Mouse (Mus musculus): ENCODE data around the gene Nrbp1. TPM values are rescaled to one million over a fixed set of nuclear protein-coding genes. Genes with fewer than 3 reads are reported as not detected.

The Nrbp1 gene
- polyA plus RNA-seq, 1 experiment from 2014 or later, result 44.9 TPM

- Histone ChIP-seq H3K27ac (ENCODE audit: low read length) (peak within 1 kb of the TSS; percentile 69), H3K4me3 (ENCODE audit: low read depth, low read length) (peak within 1 kb of the TSS; percentile 59), H3K4me1 (ENCODE audit: control insufficient read depth, low read depth, low read length) (peaks cover 8% of the 10 kb centered on the region), H3K36me3 (ENCODE audit: control insufficient read depth, insufficient read depth) (no peaks in the 10 kb centered on the region), H3K9me3 (replicated peaks; ENCODE audit: control insufficient read depth, low read length) (no peaks in the 10 kb centered on the region), H3K9ac (ENCODE audit: low read depth, low read length) (peak within 1 kb of the TSS; percentile 43), H3K4me2 (ENCODE audit: low read depth, low read length) (peak within 1 kb of the TSS; percentile 69), H3K27me3 (ENCODE audit: control insufficient read depth, insufficient read depth, low read depth, low read length) (peaks cover 28% of the 10 kb centered on the region)
- ATAC-seq (ENCODE audit: low read depth), result no peak
- under 1% methylated on average over 43 of the region's 46 CpGs for WGBS (ENCODE audit: insufficient replicate concordance)
Observed at GRCm38 (mm10) chr5:31295606-31296141, 55.0 kb downstream of the Nrbp1 start, which contains the start of gene Fndc4. Gene Fndc4, minus strand, starts transcription at chr5:31296080.

GRCm38 (mm10) chr5:31297047-31297757 is 56.5 kb downstream of the Nrbp1 start, which contains the start of gene Gckr:
Gene Gckr, plus strand, starts transcription at chr5:31297443.
- ATAC-seq (ENCODE audit: low read depth), result peak; percentile 77
- Histone ChIP-seq H3K36me3 (ENCODE audit: control insufficient read depth, insufficient read depth) (no peaks in the 10 kb centered on the region), H3K27ac (ENCODE audit: low read length) (peak within 1 kb of the TSS; percentile 69), H3K27me3 (ENCODE audit: control insufficient read depth, insufficient read depth, low read depth, low read length) (peaks cover 28% of the 10 kb centered on the region), H3K4me1 (ENCODE audit: control insufficient read depth, low read depth, low read length) (peaks cover 4% of the 10 kb centered on the region), H3K4me2 (ENCODE audit: low read depth, low read length) (peak within 1 kb of the TSS; percentile 15; the same call in 1 of the 2 replicates), H3K4me3 (ENCODE audit: low read depth, low read length) (0 out of 2 replicates have a peak within 1 kb of the TSS, but pooled peaks have one; percentile 5), H3K9ac (ENCODE audit: low read depth, low read length) (no peak within 1 kb of the TSS), H3K9me3 (replicated peaks; ENCODE audit: control insufficient read depth, low read length) (no peaks in the 10 kb centered on the region)
- WGBS (ENCODE audit: insufficient replicate concordance), result 47% methylated on average over 13 of the region's 13 CpGs

- H3K9me3 ChIP-seq (replicated peaks; ENCODE audit: control insufficient read depth, low read length), result no peaks in the 10 kb centered on the region
- H3K4me3 ChIP-seq (ENCODE audit: low read depth, low read length), result no peak overlapping the region
- no peak overlapping the region for H3K27ac ChIP-seq (ENCODE audit: low read length)
- 44% methylated on average over 3 of the region's 3 CpGs for WGBS (ENCODE audit: insufficient replicate concordance)
- H3K9ac ChIP-seq (ENCODE audit: low read depth, low read length), result no peak overlapping the region
- H3K27me3 ChIP-seq (ENCODE audit: control insufficient read depth, insufficient read depth, low read depth, low read length), result peaks cover 28% of the 10 kb centered on the region
- ATAC-seq (ENCODE audit: low read depth), result no peak
- no peaks in the 10 kb centered on the region for H3K36me3 ChIP-seq (ENCODE audit: control insufficient read depth, insufficient read depth)
- H3K4me1 ChIP-seq (ENCODE audit: control insufficient read depth, low read depth, low read length), result peaks cover 4% of the 10 kb centered on the region
- H3K4me2 ChIP-seq (ENCODE audit: low read depth, low read length), result peak overlapping the region; percentile 15; the same call in 1 of the 2 replicates
Observed at GRCm38 (mm10) chr5:31297981-31298380, 57.3 kb downstream of the Nrbp1 start.

GRCm38 (mm10) chr5:31298486-31298885 is 57.8 kb downstream of the Nrbp1 start:
- Histone ChIP-seq H3K4me2 (ENCODE audit: low read depth, low read length) (no peak overlapping the region), H3K9me3 (replicated peaks; ENCODE audit: control insufficient read depth, low read length) (no peaks in the 10 kb centered on the region), H3K27me3 (ENCODE audit: control insufficient read depth, insufficient read depth, low read depth, low read length) (peaks cover 28% of the 10 kb centered on the region), H3K4me1 (ENCODE audit: control insufficient read depth, low read depth, low read length) (peaks cover 4% of the 10 kb centered on the region), H3K9ac (ENCODE audit: low read depth, low read length) (no peak overlapping the region), H3K27ac (ENCODE audit: low read length) (no peak overlapping the region), H3K36me3 (ENCODE audit: control insufficient read depth, insufficient read depth) (no peaks in the 10 kb centered on the region), H3K4me3 (ENCODE audit: low read depth, low read length) (no peak overlapping the region)
- ATAC-seq (ENCODE audit: low read depth), result no peak
- 17% methylated on average over 2 of the region's 2 CpGs for WGBS (ENCODE audit: insufficient replicate concordance)

Other genes with a start within 250 kb of the Nrbp1 start
- gene Atraid, start 192.6 kb upstream of the Nrbp1 start, polyA plus RNA-seq (2015; fragmentation: Nextera tagmentation; extraction: Ambion mirVana), result 63.8 and 67.9 TPM in 2 replicates
- gene Slc5a6, start 191.9 kb upstream of the Nrbp1 start, polyA plus RNA-seq (2015; fragmentation: Nextera tagmentation; extraction: Ambion mirVana), result 3.1 and 4.8 TPM in 2 replicates
- gene Cad, start 186.1 kb upstream of the Nrbp1 start, polyA plus RNA-seq (2015; fragmentation: Nextera tagmentation; extraction: Ambion mirVana), result 13.0 and 14.2 TPM in 2 replicates
- gene Dnajc5g, start 134.6 kb upstream of the Nrbp1 start, polyA plus RNA-seq (2015; fragmentation: Nextera tagmentation; extraction: Ambion mirVana), result not detected in 2 replicates
- gene Slc30a3, start 132.6 kb upstream of the Nrbp1 start, polyA plus RNA-seq (2015; fragmentation: Nextera tagmentation; extraction: Ambion mirVana), result 0.39 and 0.48 TPM in 2 replicates
- 0.41 and 0.57 TPM in 2 replicates for gene Trim54, start 124.2 kb upstream of the Nrbp1 start, polyA plus RNA-seq (2015; fragmentation: Nextera tagmentation; extraction: Ambion mirVana)
- gene Ucn, start 102.0 kb upstream of the Nrbp1 start, polyA plus RNA-seq (2015; fragmentation: Nextera tagmentation; extraction: Ambion mirVana), result not detected in 2 replicates
- gene Mpv17, start 86.6 kb upstream of the Nrbp1 start, polyA plus RNA-seq (2015; fragmentation: Nextera tagmentation; extraction: Ambion mirVana), result 20.7 and 21.5 TPM in 2 replicates
- 0.33 and 0.74 TPM in 2 replicates for gene Gm29609, start 61.0 kb upstream of the Nrbp1 start, polyA plus RNA-seq (2015; fragmentation: Nextera tagmentation; extraction: Ambion mirVana)
- 29.3 and 32.2 TPM in 2 replicates for gene Gtf3c2, start 60.7 kb upstream of the Nrbp1 start, polyA plus RNA-seq (2015; fragmentation: Nextera tagmentation; extraction: Ambion mirVana)
- 36.0 and 36.8 TPM in 2 replicates for gene Snx17, start 47.6 kb upstream of the Nrbp1 start, polyA plus RNA-seq (2015; fragmentation: Nextera tagmentation; extraction: Ambion mirVana)
- 38.5 and 42.2 TPM in 2 replicates for gene Eif2b4, start 47.4 kb upstream of the Nrbp1 start, polyA plus RNA-seq (2015; fragmentation: Nextera tagmentation; extraction: Ambion mirVana)
- 1.8 and 2.6 TPM in 2 replicates for gene Zfp513, start 38.6 kb upstream of the Nrbp1 start, polyA plus RNA-seq (2015; fragmentation: Nextera tagmentation; extraction: Ambion mirVana)
- 90.8 and 97.8 TPM in 2 replicates for gene Ppm1g, start 20.2 kb upstream of the Nrbp1 start, polyA plus RNA-seq (2015; fragmentation: Nextera tagmentation; extraction: Ambion mirVana)
- gene Gm9970, start 368 bp downstream of the Nrbp1 start, polyA plus RNA-seq (2015; fragmentation: Nextera tagmentation; extraction: Ambion mirVana), result not detected in 2 replicates
- gene Krtcap3, start 10.8 kb downstream of the Nrbp1 start, polyA plus RNA-seq (2015; fragmentation: Nextera tagmentation; extraction: Ambion mirVana), result 4.8 and 4.9 TPM in 2 replicates
- gene Ift172, start 50.3 kb downstream of the Nrbp1 start, polyA plus RNA-seq (2015; fragmentation: Nextera tagmentation; extraction: Ambion mirVana), result 4.5 and 5.1 TPM in 2 replicates
- 4.0 and 5.2 TPM in 2 replicates for gene Fndc4, start 55.2 kb downstream of the Nrbp1 start, polyA plus RNA-seq (2015; fragmentation: Nextera tagmentation; extraction: Ambion mirVana)
- gene Gckr, start 56.6 kb downstream of the Nrbp1 start, polyA plus RNA-seq (2015; fragmentation: Nextera tagmentation; extraction: Ambion mirVana), result 31.1 and 39.4 TPM in 2 replicates
- 13.3 and 14.2 TPM in 2 replicates for gene Zfp512, start 211.6 kb downstream of the Nrbp1 start, polyA plus RNA-seq (2015; fragmentation: Nextera tagmentation; extraction: Ambion mirVana)
- not detected in 2 replicates for gene 4930548H24Rik, start 244.9 kb downstream of the Nrbp1 start, polyA plus RNA-seq (2015; fragmentation: Nextera tagmentation; extraction: Ambion mirVana)

Measured in liver, embryonic 16.5 days (tissue).